Mouse (Mus musculus): ENCODE data around the gene Kcna10. TPM values are rescaled to one million over a fixed set of nuclear protein-coding genes. Genes with fewer than 3 reads are reported as not detected.
A peak's percentile ranks its signal among the peaks of the same experiment; 100 is the strongest.

The Kcna10 gene
- total RNA-seq, 2 experiments from 2014 or later, result not detected

GRCm38 (mm10) chr3:107207625-107208253 is 24.9 kb downstream of the Kcna10 start:
- Histone ChIP-seq H3K4me3 (no peak overlapping the region), H3K27ac (no peak overlapping the region)
- DNase-seq (ENCODE audit: low spot score in 2 of 2), result no peak
- no peak for TF ChIP-seq CTCF (conservative IDR thresholded peaks at IDR 0.05)

GRCm38 (mm10) chr3:107214606-107215005 is 31.8 kb downstream of the Kcna10 start:
- Histone ChIP-seq H3K27ac (no peak overlapping the region), H3K4me3 (no peak overlapping the region)
- DNase-seq (ENCODE audit: low spot score in 2 of 2), result no peak
- TF ChIP-seq CTCF (conservative IDR thresholded peaks at IDR 0.05), result no peak

GRCm38 (mm10) chr3:107216400-107217100 is 33.7 kb downstream of the Kcna10 start:
- no peak overlapping the region for H3K27ac ChIP-seq
- no peak for TF ChIP-seq CTCF (conservative IDR thresholded peaks at IDR 0.05)
- DNase-seq (ENCODE audit: low spot score in 2 of 2), result no peak
- no peak overlapping the region for H3K4me3 ChIP-seq

GRCm38 (mm10) chr3:107217101-107217480 is 34.2 kb downstream of the Kcna10 start:
- Histone ChIP-seq H3K27ac (no peak overlapping the region), H3K4me3 (no peak overlapping the region)
- TF ChIP-seq CTCF (conservative IDR thresholded peaks at IDR 0.05), result no peak
- no peak for DNase-seq (ENCODE audit: low spot score in 2 of 2)

DNA sequence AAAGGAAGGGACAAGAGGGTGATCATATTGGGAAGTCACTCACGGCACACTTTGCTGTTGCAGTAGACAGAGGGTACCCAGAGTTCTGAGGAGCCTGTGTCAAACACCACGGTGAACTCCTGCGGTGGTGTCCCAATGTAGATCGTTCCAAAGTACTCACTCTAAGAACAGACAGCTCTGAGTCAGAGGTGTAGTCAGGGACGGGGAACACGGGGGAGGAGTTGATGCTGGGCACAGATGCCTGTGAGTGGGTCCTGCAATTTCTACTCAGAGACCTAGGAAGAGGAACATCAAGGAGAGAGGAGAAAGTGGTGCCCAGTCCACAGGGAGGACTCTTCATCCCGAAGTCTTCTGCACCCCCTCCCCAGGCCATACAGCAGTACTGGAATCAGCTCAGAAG is 35.7 kb downstream of the Kcna10 start:
- DNase-seq (ENCODE audit: low spot score in 2 of 2), result no peak
- TF ChIP-seq CTCF (conservative IDR thresholded peaks at IDR 0.05), result no peak
- Histone ChIP-seq H3K27ac (no peak overlapping the region), H3K4me3 (no peak overlapping the region)

- Histone ChIP-seq H3K4me3 (no peak within 1 kb of the TSS), H3K27ac (no peak within 1 kb of the TSS)
- DNase-seq (ENCODE audit: low spot score in 2 of 2), result no peak
- TF ChIP-seq CTCF (conservative IDR thresholded peaks at IDR 0.05), result no peak
Measured at GRCm38 (mm10) chr3:107221608-107222007, 38.8 kb downstream of the Kcna10 start, which contains the start of gene Cym. Cym (minus strand) TSS chr3:107221732.

DNA sequence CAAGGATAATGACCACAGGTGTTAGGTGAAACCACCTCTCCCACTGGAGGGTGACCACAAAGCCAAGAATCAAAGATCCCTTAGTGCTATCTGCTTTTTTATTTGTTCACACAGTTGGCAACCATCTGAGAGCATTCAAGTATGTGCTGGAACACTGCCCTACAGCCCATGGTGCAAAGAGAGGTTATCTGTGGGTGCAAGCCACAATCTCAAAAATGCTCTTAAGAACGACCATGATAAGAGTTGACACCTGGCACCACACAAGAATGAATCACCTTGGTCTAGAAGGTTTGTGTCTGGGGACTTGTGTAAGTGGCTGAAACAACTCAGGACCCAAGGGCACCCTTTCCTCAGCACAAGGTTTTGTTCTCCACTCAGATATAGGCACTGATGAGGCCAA is 40.4 kb downstream of the Kcna10 start:
- H3K27ac ChIP-seq, result no peak overlapping the region
- H3K4me3 ChIP-seq, result no peak overlapping the region
- no peak for DNase-seq (ENCODE audit: low spot score in 2 of 2)
- no peak for TF ChIP-seq CTCF (conservative IDR thresholded peaks at IDR 0.05)

DNA sequence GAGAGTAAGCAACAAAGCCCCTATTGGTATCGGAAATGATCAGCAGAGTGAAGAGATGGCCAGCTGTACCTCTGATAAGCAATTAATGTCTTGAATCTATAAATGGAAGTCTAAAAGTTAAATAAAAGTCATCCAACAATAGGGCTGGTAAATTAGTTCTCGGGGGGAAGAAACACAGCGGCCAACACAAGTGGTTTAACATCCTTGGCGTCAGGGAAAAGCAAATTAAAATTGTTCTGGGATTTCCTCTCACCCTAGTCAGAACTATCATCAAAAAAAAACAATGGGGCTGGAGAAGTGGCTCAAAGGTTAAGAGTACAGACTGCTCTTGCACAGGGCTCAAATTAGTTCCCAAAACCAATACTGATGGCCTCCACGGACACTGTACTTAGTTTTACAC is 43.0 kb downstream of the Kcna10 start:
- no peak for DNase-seq (ENCODE audit: low spot score in 2 of 2)
- H3K27ac ChIP-seq, result no peak overlapping the region
- TF ChIP-seq CTCF (conservative IDR thresholded peaks at IDR 0.05), result no peak
- no peak overlapping the region for H3K4me3 ChIP-seq

GRCm38 (mm10) chr3:107229221-107229620 is 46.4 kb downstream of the Kcna10 start:
- no peak for DNase-seq (ENCODE audit: low spot score in 2 of 2)
- TF ChIP-seq CTCF (conservative IDR thresholded peaks at IDR 0.05), result no peak

GRCm38 (mm10) chr3:107229822-107230221 is 47.0 kb downstream of the Kcna10 start:
- no peak for TF ChIP-seq CTCF (conservative IDR thresholded peaks at IDR 0.05)
- DNase-seq (ENCODE audit: low spot score in 2 of 2), result no peak
- Histone ChIP-seq H3K4me3 (no peak overlapping the region), H3K27ac (no peak overlapping the region)

More at GRCm38 (mm10) chr3:107229221-107229620, 46.4 kb downstream of the Kcna10 start:
- Histone ChIP-seq H3K4me3 (no peak overlapping the region), H3K27ac (no peak overlapping the region)

- Histone ChIP-seq H3K4me3 (no peak within 1 kb of the TSS), H3K27ac (no peak within 1 kb of the TSS)
- DNase-seq (ENCODE audit: low spot score in 2 of 2), result no peak
- TF ChIP-seq CTCF (conservative IDR thresholded peaks at IDR 0.05), result no peak
Measured at GRCm38 (mm10) chr3:107230527-107230926, 47.7 kb downstream of the Kcna10 start, which contains the start of gene A630076J17Rik. A630076J17Rik (plus strand) TSS chr3:107230614.

DNA sequence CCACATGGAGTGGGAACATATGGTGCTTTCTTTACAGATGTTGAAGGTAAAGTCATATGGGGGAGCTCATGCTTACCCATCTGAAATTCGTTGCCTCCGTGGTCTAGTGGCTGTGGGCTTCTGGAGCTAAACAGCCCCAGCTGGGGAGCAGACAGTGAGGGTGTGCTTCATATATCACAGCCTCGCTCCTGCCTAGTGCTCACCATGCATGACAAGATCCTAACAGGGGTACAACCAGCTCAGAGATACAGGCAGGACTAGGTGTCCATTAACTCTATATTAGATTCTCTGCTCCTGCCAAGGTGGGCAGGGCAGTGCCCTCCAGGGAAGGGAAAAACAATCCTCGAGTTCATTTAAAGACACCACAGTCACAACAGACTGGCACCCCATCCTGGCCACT is 48.3 kb downstream of the Kcna10 start:
- H3K4me3 ChIP-seq, result no peak overlapping the region
- H3K27ac ChIP-seq, result no peak overlapping the region
- TF ChIP-seq CTCF (conservative IDR thresholded peaks at IDR 0.05), result no peak
- no peak for DNase-seq (ENCODE audit: low spot score in 2 of 2)

GRCm38 (mm10) chr3:107233351-107233813 is 50.5 kb downstream of the Kcna10 start:
- peak; percentile 86 to 95 for DNase-seq (ENCODE audit: low spot score in 2 of 2)
- Histone ChIP-seq H3K27ac (peak overlapping the region; percentile 89), H3K4me3 (peak overlapping the region; percentile 43)
- TF ChIP-seq CTCF (conservative IDR thresholded peaks at IDR 0.05), result peak; percentile 94

DNA sequence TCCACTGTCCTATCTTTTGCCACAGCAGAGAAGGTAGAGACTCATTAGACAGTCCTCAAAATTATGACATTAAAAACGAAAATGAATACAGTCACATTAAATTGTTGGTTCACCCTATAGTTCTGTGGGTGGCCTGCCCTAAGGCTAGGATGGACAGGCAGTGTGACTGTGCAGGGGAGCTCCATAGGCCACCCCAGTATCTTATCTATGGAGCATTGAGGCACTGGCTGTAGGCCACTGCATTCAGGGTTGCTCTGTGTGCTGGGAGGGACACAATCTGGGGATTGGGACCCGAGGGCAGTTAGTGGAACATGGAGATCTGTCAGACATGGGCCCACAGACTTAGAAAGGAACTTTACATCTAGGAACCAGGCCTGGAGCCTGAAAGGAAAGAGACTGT is 51.1 kb downstream of the Kcna10 start:
- Histone ChIP-seq H3K27ac (no peak overlapping the region), H3K4me3 (no peak overlapping the region)
- no peak for DNase-seq (ENCODE audit: low spot score in 2 of 2)
- no peak for TF ChIP-seq CTCF (conservative IDR thresholded peaks at IDR 0.05)
